Mouse (Mus musculus) limb, embryonic 14.5 days (tissue): Measurements from ENCODE around the gene Ficd. TPM values are rescaled to one million over a fixed set of nuclear protein-coding genes. Genes with fewer than 3 reads are reported as not detected.

ENCODE experiments used
- ATAC-seq: fragments of 200-750 bp; cut with Nextera tagmentation; 2 replicates; pipeline ENCODE4 v1.8.0; 2017; ENCODE audit warnings: low read depth, moderate number of reproducible peaks, moderate TSS enrichment; ENCODE audit not compliant: low FRiP score
- DNase-seq: peaks from one replicate; pipeline ENCODE4 v3.0.0-alpha.2; 2015; ENCODE audit warnings: low spot score
- H3K27ac ChIP-seq: fragments of 300-500 bp; sonication (generic); replicated peaks from 2 replicates; pipeline ENCODE4 v1.5.1; 2014; ENCODE audit warnings: low read depth, mild to moderate bottlenecking, low read length, moderate library complexity, mixed read lengths
- H3K27me3 ChIP-seq: fragments of 300-500 bp; sonication (generic); 2 replicates; pipeline ENCODE4 v1.6.1; 2014; ENCODE audit warnings: low read length, mixed read lengths; ENCODE audit not compliant: control insufficient read depth, insufficient read depth
- H3K36me3 ChIP-seq: fragments of 300-500 bp; sonication (generic); 2 replicates; pipeline ENCODE4 v1.6.1; 2014; ENCODE audit warnings: mild to moderate bottlenecking, low read length, moderate library complexity, mixed read lengths; ENCODE audit not compliant: control insufficient read depth, insufficient read depth
- H3K4me1 ChIP-seq: fragments of 300-500 bp; sonication (generic); 2 replicates; pipeline ENCODE4 v1.6.1; 2014; ENCODE audit warnings: antibody characterized with exemption, low read length, mixed read lengths; ENCODE audit not compliant: control insufficient read depth, insufficient read depth
- H3K4me2 ChIP-seq: fragments of 300-500 bp; sonication (generic); replicated peaks from 2 replicates; pipeline ENCODE4 v1.6.1; 2014; ENCODE audit warnings: low read depth, mild to moderate bottlenecking, low read length, moderate library complexity; ENCODE audit not compliant: severe bottlenecking
- H3K4me3 ChIP-seq: fragments of 300-500 bp; sonication (generic); replicated peaks from 2 replicates; pipeline ENCODE4 v1.5.1; 2014; ENCODE audit warnings: low read length
- H3K9ac ChIP-seq: fragments of 300-500 bp; sonication (generic); 2 replicates; pipeline ENCODE4 v1.6.1; 2014; ENCODE audit warnings: mild to moderate bottlenecking, low read depth, low read length, moderate library complexity; ENCODE audit not compliant: severe bottlenecking
- H3K9me3 ChIP-seq: fragments of 300-500 bp; sonication (generic); 2 replicates; pipeline ENCODE4 v1.6.1; 2016; ENCODE audit warnings: low read length; ENCODE audit not compliant: control insufficient read depth
- POLR2A ChIP-seq: fragments of 200-500 bp; IDR thresholded peaks from 2 replicates; pipeline ENCODE4 v1.8.0; 2012; ENCODE audit warnings: inconsistent platforms, mild to moderate bottlenecking, moderate library complexity, borderline replicate concordance; ENCODE audit not compliant: insufficient read depth, insufficient read length; ENCODE audit errors: extremely low read depth
- WGBS: fragments of 180-500 bp; shearing (Covaris S2); extraction: QIAGEN DNeasy Blood & Tissue Kit; methylation state at CpG from one replicate; pipeline ENCODE4 v1.1.7; 2014; 5-methylcytosine and 5-hydroxymethylcytosine counted together
- polyA plus RNA-seq, 2 experiments: library from polyadenylated mRNA; depleted of rRNA in 1 of 2; stranded (reverse) in 1 of 2; unstranded in 1 of 2; fragments of >200 nt; fragmentation: Nextera tagmentation in 1 of 2; extraction: Ambion mirVana in 1 of 2; gene quantifications; 2 replicates each; pipeline versions ENCODE4 v1.2.1 to v1.2.3; 2012 to 2014

Gene Ficd
- polyA plus RNA-seq, 2 experiments, result 6.3 to 6.5 TPM

DNA sequence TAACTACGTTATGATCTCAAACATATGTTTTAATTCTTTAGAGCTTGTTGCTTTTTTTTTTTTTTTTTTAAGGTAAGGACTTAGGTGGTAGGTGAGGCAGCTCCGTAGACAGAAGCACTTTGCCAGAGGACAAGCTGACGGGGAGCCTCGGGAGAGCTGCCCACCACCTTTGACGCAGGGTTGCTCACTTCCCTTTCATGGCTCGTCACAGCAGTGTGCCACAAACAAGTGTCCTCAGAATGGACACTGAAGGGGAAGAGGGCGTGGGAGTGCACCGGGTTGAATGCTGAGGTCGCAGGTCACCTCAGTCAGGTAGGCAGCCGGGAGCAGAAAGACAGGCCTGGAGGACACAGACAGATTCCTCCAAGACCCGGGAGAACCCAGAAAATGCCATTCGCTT is 10.2 kb upstream of the Ficd start:
- no peak for TF ChIP-seq POLR2A
- Histone ChIP-seq H3K27me3 (no peaks in the 10 kb centered on the region), H3K9me3 (no peaks in the 10 kb centered on the region), H3K4me3 (no peak overlapping the region), H3K4me2 (no peak overlapping the region), H3K27ac (no peak overlapping the region), H3K9ac (no peak overlapping the region), H3K36me3 (no peaks in the 10 kb centered on the region), H3K4me1 (no peaks in the 10 kb centered on the region)
- 69% methylated on average over 12 of the region's 12 CpGs for WGBS
- DNase-seq (no peak), ATAC-seq (no peak)

DNA sequence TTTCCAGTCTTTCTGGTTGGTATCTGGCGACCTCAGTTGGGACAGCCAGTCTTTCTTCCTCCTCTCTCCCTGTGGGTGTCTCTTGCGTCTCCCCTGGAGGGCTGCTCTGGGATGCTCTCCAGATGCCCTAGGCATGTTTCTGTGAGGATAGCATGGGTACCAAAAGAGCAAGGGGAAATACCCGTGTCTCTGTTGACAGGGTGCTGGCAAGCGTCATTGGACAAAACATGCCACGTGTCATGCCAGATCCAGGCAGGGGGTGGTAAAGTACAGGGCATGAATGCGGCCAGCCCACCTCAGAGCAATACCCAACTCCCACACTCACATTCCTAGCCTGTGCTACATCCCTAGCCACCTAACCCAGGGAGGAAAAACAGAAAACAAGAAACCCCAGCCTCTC is 9.0 kb upstream of the Ficd start:
- WGBS, result 78% methylated on average over 6 of the region's 6 CpGs
- no peak overlapping the region for H3K4me2 ChIP-seq
- no peaks in the 10 kb centered on the region for H3K27me3 ChIP-seq
- no peak overlapping the region for H3K9ac ChIP-seq
- ATAC-seq (no peak), DNase-seq (no peak)
- no peaks in the 10 kb centered on the region for H3K4me1 ChIP-seq
- no peak overlapping the region for H3K4me3 ChIP-seq
- H3K36me3 ChIP-seq, result no peaks in the 10 kb centered on the region
- no peak for TF ChIP-seq POLR2A
- H3K9me3 ChIP-seq, result no peaks in the 10 kb centered on the region
- no peak overlapping the region for H3K27ac ChIP-seq

DNA sequence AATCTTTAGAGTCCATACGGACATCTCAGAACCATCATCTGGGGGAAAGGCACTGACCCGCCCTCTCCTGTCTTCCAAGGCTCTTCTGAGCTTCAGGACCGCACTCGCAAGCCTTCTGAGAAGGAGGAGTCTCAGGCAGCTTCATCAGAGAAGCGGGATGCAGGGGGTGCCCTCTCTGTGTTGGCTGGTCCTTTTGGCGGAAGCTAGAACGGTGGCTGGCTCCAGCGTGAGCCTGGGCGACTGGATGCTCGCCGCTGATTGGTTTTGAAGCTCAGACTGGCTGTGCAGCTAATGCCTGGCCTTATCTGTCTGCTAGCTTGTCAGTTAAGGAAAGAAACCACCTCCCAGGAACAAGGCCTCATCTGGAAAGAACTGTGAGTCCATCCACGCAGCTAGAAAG is 8.4 kb upstream of the Ficd start:
- no peak for TF ChIP-seq POLR2A
- H3K36me3 ChIP-seq, result no peaks in the 10 kb centered on the region
- H3K27ac ChIP-seq, result no peak overlapping the region
- ATAC-seq (no peak), DNase-seq (no peak)
- H3K4me3 ChIP-seq, result no peak overlapping the region
- H3K4me2 ChIP-seq, result no peak overlapping the region
- no peaks in the 10 kb centered on the region for H3K9me3 ChIP-seq
- H3K27me3 ChIP-seq, result no peaks in the 10 kb centered on the region
- H3K4me1 ChIP-seq, result no peaks in the 10 kb centered on the region
- 55% methylated on average over 12 of the region's 12 CpGs for WGBS
- no peak overlapping the region for H3K9ac ChIP-seq

DNA sequence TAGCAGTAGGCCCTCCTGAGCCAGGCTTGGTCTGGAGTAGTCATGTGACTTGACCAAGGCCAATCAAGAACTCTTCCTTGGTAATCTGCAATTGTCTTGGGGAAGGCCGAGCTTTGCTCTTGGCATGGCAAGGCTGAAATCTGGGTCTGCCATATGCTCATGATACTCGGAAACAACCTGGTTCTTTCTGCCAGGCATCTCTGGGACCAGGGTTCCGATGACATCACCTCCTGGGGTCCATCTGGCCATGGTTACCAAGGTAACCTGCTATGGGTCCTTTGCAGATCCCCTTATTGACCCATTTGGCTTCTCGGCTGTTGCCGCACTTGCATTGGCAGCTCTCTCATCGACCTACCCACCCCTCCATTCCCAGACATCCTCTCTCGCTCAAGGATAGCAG is 7.6 kb upstream of the Ficd start:
- no peak for TF ChIP-seq POLR2A
- DNase-seq (no peak), ATAC-seq (no peak)
- Histone ChIP-seq H3K27me3 (no peaks in the 10 kb centered on the region), H3K36me3 (no peaks in the 10 kb centered on the region), H3K9me3 (no peaks in the 10 kb centered on the region), H3K9ac (no peak overlapping the region), H3K27ac (no peak overlapping the region), H3K4me1 (no peaks in the 10 kb centered on the region), H3K4me3 (no peak overlapping the region), H3K4me2 (no peak overlapping the region)
- WGBS, result 56% methylated on average over 7 of the region's 7 CpGs

DNA sequence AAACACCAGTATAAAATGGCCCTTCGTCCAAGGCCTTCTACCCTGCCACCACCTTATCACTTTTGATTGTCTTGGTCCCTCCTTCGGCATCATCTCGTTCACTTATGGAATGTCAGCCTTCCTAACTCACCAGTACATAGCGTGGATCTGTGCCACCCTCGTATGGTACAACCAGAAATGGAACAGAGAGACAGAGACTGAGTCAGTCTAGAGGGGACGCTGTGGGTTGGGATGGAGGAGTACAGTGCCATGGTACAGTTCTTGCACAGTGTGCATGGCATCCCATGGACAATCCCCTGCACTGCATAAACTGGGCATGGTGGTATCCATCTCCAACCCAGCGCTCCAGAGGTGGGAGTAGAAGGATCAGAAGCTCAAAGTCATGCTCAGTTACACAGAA is 6.9 kb upstream of the Ficd start:
- WGBS, result 85% methylated on average over 7 of the region's 7 CpGs
- Histone ChIP-seq H3K27me3 (no peaks in the 10 kb centered on the region), H3K4me3 (no peak overlapping the region), H3K36me3 (no peaks in the 10 kb centered on the region), H3K27ac (no peak overlapping the region), H3K4me1 (no peaks in the 10 kb centered on the region), H3K9ac (no peak overlapping the region), H3K9me3 (no peaks in the 10 kb centered on the region), H3K4me2 (no peak overlapping the region)
- no peak for TF ChIP-seq POLR2A
- no peak for DNase-seq
- ATAC-seq, result no peak

DNA sequence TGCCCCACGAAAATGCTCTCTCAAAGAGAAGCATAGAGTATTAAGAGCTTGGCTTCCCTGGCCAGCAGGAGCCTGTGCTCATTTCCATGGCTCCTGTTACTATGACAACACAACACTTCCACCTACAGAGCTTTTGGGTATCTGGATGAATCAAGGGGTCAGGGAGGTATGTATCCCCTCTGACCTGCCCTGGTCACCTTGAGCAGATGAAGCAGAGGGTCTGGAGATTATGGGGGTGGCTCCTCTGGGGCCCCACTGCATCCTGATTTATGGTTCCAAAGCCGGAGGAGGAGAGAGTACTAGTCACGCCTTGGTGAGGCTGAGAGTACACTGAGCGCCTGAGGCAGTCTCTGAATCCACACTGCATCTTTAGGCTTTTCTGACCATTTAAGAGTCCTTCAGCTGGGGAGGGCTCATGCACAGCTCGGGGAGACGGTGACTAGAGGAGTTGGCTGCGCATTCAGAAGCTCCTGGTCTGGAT is 4.9 kb upstream of the Ficd start:
- Histone ChIP-seq H3K27ac (no peak overlapping the region), H3K36me3 (no peaks in the 10 kb centered on the region), H3K4me3 (no peak overlapping the region), H3K9ac (no peak overlapping the region), H3K4me2 (no peak overlapping the region), H3K27me3 (no peaks in the 10 kb centered on the region), H3K4me1 (0 out of 2 replicates have a peak, but pooled peaks cover 4% of the 10 kb centered on the region), H3K9me3 (no peaks in the 10 kb centered on the region)
- TF ChIP-seq POLR2A, result no peak
- no peak for ATAC-seq
- 57% methylated on average over 7 of the region's 7 CpGs for WGBS
- DNase-seq, result no peak
